Mouse (Mus musculus): Measurements from ENCODE around the gene Dlgap1.

DNA sequence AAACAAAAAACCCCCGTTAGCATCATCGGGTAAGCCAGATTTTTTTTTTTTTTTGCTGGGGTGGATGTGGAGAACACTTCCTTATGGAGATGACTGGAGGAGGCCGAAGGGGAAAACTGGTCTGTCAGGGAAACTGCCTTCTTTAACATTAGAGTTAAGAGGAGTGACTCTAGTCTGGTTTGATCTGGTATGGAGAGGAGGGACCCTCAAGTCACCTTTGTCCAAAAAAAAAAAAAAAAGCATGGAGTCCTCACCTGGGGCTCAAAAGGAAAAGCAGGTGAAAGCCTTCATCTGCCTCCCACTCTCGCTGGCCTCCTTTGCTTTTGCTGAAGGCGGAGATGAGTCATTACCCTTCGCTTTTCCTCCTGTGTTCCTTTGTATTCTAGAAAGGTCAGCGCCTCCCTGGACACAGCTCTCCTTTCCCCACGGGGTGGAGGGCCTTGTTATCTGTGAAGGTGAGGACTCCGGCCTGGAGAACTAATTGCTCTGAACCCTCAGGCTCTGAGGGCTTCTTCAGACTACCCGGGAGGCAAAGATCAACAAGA is 896.3 kb downstream of the Dlgap1 start:
- TF ChIP-seq CTCF (IDR thresholded peaks at IDR 0.05; ENCODE audit: extremely low read depth, insufficient read depth, insufficient read length, insufficient replicate concordance) (no peak), POLR2A (IDR thresholded peaks at IDR 0.05; ENCODE audit: low read depth, low read length) (no peak)

Measured in spleen, adult 2 months (tissue).